Mouse (Mus musculus) lung, postnatal 4 days (tissue): ENCODE data around the gene Gm17651.
A peak's percentile ranks its signal among the peaks of the same experiment; 100 is the strongest.

ENCODE experiments used
- DNase-seq, 2 experiments: peaks; one replicate each; pipeline ENCODE4 v3.0.0; 2021

Gene Gm17651

DNA sequence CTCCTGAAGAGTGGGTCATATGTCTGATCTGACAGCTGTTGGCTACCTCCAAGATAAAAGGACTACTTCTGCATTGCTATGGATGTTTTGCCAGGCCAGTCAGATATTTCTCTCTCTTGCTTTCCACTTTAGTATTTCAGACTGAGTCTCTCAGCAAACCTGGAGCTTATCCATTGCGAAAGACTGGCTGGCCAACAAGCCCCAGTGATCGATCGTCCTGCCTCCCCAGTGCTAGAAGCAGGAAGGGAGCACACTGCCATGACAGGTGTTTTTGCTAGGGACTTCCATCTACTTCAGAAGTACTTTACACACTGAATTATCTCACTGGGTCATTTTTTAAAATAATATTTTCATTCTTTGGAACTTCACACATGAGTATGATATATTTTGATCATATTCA is 3.9 kb upstream of the Gm17651 start:
- no peak for DNase-seq

DNA sequence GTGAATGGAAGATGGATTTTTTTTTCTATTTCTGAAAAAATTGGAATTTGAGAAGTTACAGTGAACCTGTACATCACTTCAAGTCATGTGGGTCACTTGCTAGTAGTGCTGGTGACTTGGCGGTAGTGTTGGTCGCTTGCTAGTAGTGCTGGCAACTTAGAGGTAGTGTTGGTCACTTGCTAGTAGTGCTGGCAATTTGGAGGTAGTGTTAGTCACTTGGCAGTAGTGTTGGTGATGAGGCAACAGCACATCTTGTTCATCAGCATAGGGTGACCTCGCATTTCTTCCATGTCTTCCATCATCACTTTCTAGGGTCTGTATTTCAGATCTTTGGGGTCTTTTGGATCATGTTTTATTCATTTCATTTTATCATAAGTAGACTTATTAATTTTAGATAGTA is 1.6 kb upstream of the Gm17651 start:
- DNase-seq: no peak

- DNase-seq: no peak
Measured at GRCm38 (mm10) chr3:97667093-97667675, 7.3 kb downstream of the Gm17651 start.

- no peak for DNase-seq
Measured at GRCm38 (mm10) chr3:97666154-97666553, 8.3 kb downstream of the Gm17651 start.

- DNase-seq: no peak
Measured at GRCm38 (mm10) chr3:97665525-97665924, 9.0 kb downstream of the Gm17651 start.

- no peak for DNase-seq
Measured at GRCm38 (mm10) chr3:97661206-97661605, 13.3 kb downstream of the Gm17651 start.

DNA sequence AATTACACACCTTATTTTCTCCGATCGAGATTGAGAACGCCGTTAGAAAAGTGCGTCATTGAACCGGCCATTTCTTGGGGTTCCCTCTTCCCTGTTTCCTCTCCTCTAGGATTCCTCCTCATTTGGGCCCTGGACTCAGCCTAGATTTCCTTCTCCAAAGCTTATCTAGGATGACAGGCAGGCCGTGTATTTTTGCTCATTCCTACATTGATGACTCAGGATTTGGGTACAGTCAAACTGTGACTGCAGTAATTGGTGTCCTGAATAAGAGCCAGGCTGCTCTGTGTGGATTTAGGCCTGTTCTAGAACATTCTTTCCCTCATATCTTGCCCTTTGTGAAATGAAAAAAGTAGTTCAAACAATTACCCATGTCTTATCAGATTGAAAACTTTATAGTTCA is 14.7 kb downstream of the Gm17651 start:
- DNase-seq: no peak

DNA sequence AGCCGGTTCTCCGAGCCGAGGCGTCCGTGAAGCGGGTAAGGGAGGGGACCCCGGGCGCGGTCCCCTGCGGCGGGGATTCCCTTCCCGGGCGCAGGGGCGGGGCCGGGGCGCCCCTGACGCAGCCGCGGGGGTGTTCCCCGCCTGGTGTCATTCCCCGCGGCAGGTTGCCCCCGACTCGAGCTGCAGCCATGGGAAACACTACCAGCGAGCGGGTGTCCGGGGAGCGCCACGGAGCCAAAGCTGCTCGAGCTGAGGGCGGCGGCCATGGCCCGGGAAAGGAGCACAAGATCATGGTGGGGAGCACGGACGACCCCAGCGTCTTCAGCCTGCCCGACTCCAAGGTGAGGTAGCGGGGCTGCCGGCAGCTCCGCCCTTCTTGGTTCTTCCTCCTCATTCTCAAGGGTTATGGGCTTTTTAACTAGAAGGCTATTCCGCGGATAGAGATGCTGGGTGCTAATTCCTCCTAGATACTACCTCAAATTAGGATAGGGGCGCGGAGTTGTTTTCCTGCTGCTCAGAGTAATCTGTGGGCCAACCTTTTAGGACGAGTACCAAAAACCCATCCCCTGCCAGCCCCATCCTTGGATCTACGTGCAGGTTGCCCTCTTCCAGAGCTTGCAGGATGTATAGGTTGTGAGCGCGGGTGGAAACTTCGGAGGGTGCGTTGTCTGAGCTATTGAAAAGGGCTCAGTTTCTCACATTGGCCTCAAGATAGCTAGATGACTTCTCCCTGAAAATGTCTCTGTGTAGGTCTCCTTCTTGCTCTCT is 15.9 kb downstream of the Gm17651 start:
- peak in 1 of 2 experiments; percentile 13 for DNase-seq

DNA sequence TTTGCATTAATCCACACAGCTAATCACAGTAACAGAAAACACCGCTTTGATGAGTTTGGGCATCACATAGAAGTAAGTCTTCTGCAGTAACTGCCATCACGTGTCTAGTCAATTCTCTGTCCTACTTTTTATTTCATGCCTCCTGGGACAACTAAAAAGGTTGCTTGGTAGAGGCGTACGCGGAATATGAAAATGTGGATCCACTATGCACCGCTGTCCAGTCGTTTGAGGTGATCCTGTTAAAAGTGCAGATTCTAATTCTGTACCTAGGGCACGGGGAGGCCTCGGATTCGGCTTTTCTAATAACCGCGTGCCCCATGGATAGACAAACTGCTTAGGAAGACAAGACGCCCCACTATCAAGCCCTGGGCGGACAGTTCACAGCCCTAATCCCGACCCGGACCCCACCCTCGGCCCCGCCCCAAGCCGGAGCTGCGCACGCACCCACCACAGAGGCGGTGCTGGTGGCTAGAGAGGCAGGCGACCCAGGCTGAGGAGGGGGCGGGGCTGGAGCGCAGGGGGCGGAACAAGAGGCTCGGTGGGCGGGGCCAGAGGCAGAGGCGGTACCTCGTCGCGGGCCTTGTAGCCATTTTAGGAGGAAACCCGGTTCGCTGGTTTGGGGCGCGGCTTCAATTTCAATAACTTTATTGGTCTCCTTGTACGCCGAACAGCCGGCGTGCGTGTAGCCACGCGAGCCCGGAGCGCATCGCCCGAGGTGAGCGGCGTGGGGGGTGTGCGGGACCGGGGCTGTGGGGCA is 16.7 kb downstream of the Gm17651 start, which contains the start of gene Prkab2:
Gene Prkab2, plus strand, starts transcription at position 539 of the 757 bp plus-strand sequence.
- peak; percentile 99 to 100 for DNase-seq

DNA sequence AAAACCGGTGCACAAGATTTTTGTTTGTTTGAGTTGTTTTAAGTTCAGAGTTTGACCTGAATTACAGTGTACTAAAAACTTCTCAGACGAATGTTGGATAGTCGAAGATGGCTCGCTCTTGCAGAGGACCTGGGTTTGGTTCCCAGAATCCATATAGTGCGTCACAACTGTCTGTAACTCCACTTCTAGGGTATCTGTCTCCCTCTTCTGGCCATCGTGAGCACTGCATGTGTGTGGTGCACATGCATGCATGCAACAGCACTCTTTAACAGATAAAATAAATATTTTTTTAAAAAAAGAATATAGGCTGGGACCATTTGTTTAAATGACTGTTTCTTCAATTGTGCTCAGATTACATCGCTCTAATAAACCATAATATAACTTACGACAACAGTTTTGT is 19.6 kb downstream of the Gm17651 start:
- DNase-seq: peak in 1 of 2 experiments; percentile 39

DNA sequence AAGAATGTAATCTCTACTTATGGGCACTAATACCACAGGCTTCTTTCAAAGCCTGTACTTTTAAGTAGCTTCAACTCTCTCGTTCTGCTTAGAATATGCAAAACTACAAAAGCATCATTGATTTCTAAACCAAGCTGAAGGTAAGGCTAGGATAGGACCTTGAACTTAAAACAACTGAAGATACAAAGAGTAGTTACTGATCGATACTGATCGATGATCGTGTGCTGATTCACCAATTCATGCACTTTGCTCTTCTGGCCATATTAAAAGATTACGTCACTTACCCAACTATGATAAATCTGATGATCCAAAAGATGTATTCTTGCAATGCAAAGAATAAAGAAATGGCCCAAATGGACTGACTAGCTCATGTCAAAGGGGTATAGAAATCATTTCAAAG is 20.7 kb downstream of the Gm17651 start:
- no peak for DNase-seq

GRCm38 (mm10) chr3:97651604-97652003 is 22.9 kb downstream of the Gm17651 start:
- DNase-seq: no peak

DNA sequence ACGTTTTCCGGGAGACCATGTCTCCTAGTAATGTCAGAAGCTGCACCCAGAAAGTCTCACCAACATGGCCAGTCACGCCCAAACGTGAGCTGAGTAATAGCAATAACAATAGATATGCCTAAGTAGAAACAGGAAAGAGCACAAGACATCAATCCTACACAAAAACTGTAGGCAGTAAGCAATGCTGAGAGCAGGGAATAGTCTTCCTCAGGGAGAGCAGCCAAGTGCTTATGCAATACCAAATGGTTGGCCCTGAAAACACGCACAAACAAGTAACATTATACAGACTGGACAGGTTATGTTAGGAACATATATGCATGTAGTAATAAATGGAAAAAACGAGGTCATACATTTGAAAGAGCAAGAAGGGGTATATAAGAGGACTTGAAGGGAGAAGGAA is 25.0 kb downstream of the Gm17651 start:
- DNase-seq: no peak

DNA sequence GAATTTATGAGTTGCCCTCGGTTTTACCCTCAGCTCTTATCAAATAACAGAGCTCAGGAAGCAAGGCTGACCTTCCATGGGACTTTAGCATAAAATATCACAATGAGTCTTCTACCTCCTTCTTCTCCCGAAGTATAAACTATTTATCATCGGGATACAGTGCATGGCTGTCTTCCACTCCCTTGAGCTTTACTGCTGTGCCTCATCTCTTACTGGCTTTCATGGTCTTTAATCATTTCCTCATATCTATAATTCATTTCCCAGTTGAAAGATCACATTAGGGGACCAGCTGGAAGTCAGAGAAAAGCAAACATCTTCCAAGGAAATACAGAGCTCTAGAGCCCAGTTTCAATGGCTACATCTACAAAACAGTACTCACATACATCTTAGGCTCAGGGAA is 25.5 kb downstream of the Gm17651 start:
- DNase-seq: no peak

DNA sequence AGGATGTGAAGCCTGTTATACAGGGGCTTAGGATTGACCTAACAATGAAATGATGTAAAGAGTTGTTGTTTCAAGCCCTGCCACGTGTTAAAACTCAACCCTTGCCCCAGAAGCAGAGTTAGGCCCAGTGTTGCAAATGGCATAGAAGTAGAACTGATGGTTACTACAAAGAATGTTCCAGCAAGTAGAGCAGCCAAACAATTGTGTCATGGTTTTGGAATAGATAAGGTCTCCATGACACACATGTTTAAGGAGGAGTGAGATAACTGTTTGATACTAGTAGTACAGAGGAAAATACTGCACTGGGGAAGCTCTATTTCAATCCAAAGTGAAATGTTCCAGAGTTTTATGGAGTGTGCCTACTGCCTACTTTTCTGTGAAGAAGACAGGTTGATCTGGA is 26.0 kb downstream of the Gm17651 start:
- no peak for DNase-seq

GRCm38 (mm10) chr3:97642001-97642400 is 32.5 kb downstream of the Gm17651 start:
- no peak for DNase-seq

GRCm38 (mm10) chr3:97641396-97641795 is 33.1 kb downstream of the Gm17651 start:
- no peak for DNase-seq

GRCm38 (mm10) chr3:97634288-97634761 is 40.2 kb downstream of the Gm17651 start:
- DNase-seq: peak; percentile 36 to 70

- DNase-seq: no peak
Measured at GRCm38 (mm10) chr3:97633456-97633855, 41.0 kb downstream of the Gm17651 start.

DNA sequence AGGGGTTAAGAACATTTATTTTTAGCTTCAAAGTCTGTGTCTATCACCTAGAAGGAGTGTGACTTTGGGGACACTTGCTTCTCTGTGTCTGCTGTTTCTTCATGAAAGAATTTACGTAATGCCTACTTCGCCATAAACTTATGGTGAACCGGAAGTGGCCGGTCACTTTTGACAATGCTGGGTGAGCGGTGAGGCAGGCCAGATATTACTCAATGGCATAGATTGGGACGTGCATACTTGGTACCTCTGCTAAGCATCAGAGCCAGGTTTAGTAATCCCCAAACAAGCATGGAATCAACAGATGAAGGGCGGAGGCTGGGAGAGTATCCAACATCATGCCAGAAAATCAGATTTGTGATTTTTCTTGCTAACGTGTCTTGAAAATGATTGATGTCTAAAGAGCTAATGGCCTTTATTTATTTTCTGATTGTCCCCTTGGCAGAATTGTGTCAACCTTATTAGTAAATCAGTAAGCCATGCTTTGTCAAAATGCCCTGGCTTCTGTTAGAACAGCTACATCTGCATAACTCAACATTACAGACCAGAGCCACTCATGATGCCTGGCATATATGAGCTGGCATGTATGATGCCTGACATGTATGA is 43.1 kb downstream of the Gm17651 start:
- DNase-seq: no peak

- no peak for DNase-seq
Measured at GRCm38 (mm10) chr3:97630746-97631145, 43.7 kb downstream of the Gm17651 start.

DNA sequence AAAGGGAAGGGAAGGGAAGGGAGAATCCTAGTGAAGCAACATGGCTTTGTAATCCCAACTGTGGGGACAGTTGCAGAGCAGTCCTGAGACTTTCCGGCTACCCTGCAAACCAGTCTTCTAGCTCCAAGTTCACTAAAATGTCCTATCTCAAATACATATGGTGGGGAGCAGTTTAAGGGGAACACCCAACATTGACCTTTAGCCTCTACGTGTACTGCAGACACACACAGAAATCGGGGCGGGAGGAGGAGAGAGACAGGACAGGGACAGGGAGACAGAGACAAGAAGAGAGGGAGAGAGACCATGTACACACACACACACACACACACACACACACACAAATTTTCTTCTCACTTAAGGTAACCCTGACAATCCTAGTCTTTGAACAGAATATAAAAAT is 44.6 kb downstream of the Gm17651 start:
- no peak for DNase-seq

GRCm38 (mm10) chr3:97628391-97629001 is 46.0 kb downstream of the Gm17651 start, which contains the start of gene Fmo5:
Fmo5 (plus strand) TSS chr3:97628804.
- peak; percentile 75 to 81 for DNase-seq
